Mouse (Mus musculus) ES-E14 (cell line): Measurements from ENCODE around the gene Foxp1.

Source experiments
- MAFK ChIP-seq: IDR thresholded peaks from 2 replicates; pipeline ENCODE4 v1.6.1; 2014; ENCODE audit warnings: mild to moderate bottlenecking, low read depth, low read length, inconsistent platforms; ENCODE audit not compliant: insufficient read depth
- ZC3H11A ChIP-seq: IDR thresholded peaks from 2 replicates; pipeline ENCODE4 v1.6.1; 2012; ENCODE audit warnings: low read depth, mild to moderate bottlenecking, inconsistent platforms, low read length, borderline replicate concordance

GRCm38 (mm10) chr6:99392484-99392883 lies 130.0 kb downstream of the Foxp1 start:
- TF ChIP-seq MAFK (no peak), ZC3H11A (no peak)
